Mouse (Mus musculus) liver, embryonic 14.5 days (tissue): ENCODE measurements around the gene Ccl1. TPM values are rescaled to one million over a fixed set of nuclear protein-coding genes. Genes with fewer than 3 reads are reported as not detected.

Experiments used
- ATAC-seq: fragments of 200-750 bp; cut with Nextera tagmentation; 2 replicates; pipeline ENCODE4 v1.8.0; 2017; ENCODE audit warnings: moderate number of reproducible peaks, mild to moderate bottlenecking, moderate library complexity; ENCODE audit not compliant: insufficient read depth
- DNase-seq, 3 experiments: peaks; one replicate each; pipeline ENCODE4 v3.0.0-alpha.2; 2012 to 2013; ENCODE audit warnings: low read depth in 3 of 3, low spot score in 3 of 3
- H3K27ac ChIP-seq: fragments of 300-500 bp; sonication (generic); 2 replicates; pipeline ENCODE4 v1.5.1; 2014; ENCODE audit warnings: moderate library complexity, mild to moderate bottlenecking, control low read depth, inconsistent platforms
- H3K27me3 ChIP-seq: fragments of 300-500 bp; sonication (generic); 2 replicates; pipeline ENCODE4 v1.6.1; 2014; ENCODE audit warnings: mild to moderate bottlenecking, low read length, moderate library complexity; ENCODE audit not compliant: control insufficient read depth, insufficient read depth
- H3K36me3 ChIP-seq: fragments of 300-500 bp; sonication (generic); replicated peaks from 2 replicates; pipeline ENCODE4 v1.6.1; 2014; ENCODE audit warnings: low read depth; ENCODE audit not compliant: control insufficient read depth, insufficient read depth
- H3K4me1 ChIP-seq, 2 experiments: fragments of 200-500 bp in 1 of 2; fragments of 300-500 bp in 1 of 2; sonication (generic) in 1 of 2; replicated peaks; 2 replicates each; pipeline ENCODE4 v1.6.1; 2012 to 2014; ENCODE audit warnings: antibody characterized with exemption in 1 of 2, inconsistent platforms in 1 of 2, low read length in 1 of 2; ENCODE audit not compliant: control insufficient read depth in 2 of 2, insufficient read depth in 2 of 2
- H3K4me2 ChIP-seq: fragments of 300-500 bp; sonication (generic); 2 replicates; pipeline ENCODE4 v1.6.1; 2014; ENCODE audit warnings: low read depth, mild to moderate bottlenecking, control low read depth, moderate library complexity
- H3K4me3 ChIP-seq, 2 experiments: fragments of 200-500 bp in 1 of 2; fragments of 300-500 bp in 1 of 2; sonication (generic) in 1 of 2; 2 replicates each; pipeline ENCODE4 v1.5.1; 2012 to 2014; ENCODE audit warnings: low read depth in 2 of 2, low read length in 2 of 2, mild to moderate bottlenecking in 2 of 2, control low read depth in 1 of 2, inconsistent platforms in 1 of 2, moderate library complexity in 1 of 2; ENCODE audit not compliant: insufficient read depth in 1 of 2
- H3K9ac ChIP-seq: fragments of 300-500 bp; sonication (generic); replicated peaks from 2 replicates; pipeline ENCODE4 v1.6.1; 2014; ENCODE audit warnings: mild to moderate bottlenecking, control low read depth, moderate library complexity
- H3K9me3 ChIP-seq: fragments of 300-500 bp; sonication (generic); 2 replicates; pipeline ENCODE4 v1.6.1; 2016; ENCODE audit warnings: low read length, mixed read lengths; ENCODE audit not compliant: control insufficient read depth
- CTCF ChIP-seq: IDR thresholded peaks from 2 replicates; pipeline ENCODE4 v1.5.1; 2016; ENCODE audit warnings: antibody characterized with exemption, low read depth, control low read depth
- EP300 ChIP-seq: IDR thresholded peaks from 2 replicates; pipeline ENCODE4 v1.6.1; 2016; ENCODE audit warnings: antibody characterized with exemption, low read depth
- WGBS: fragments of 180-500 bp; shearing (Covaris S2); extraction: QIAGEN DNeasy Blood & Tissue Kit; methylation state at CpG from one replicate; pipeline ENCODE4 v1.1.7; 2014; ENCODE audit not compliant: insufficient replicate concordance; 5-methylcytosine and 5-hydroxymethylcytosine counted together
- polyA plus RNA-seq, 2 experiments: library from polyadenylated mRNA; depleted of rRNA in 1 of 2; stranded (reverse) in 1 of 2; unstranded in 1 of 2; fragments of >200 nt; fragmentation: Nextera tagmentation in 1 of 2; extraction: Ambion mirVana in 1 of 2; gene quantifications; 2 replicates each; pipeline versions ENCODE4 v1.2.1 to v1.2.3; 2012 to 2014

Gene Ccl1
- polyA plus RNA-seq, 2 experiments = not detected

GRCm38 (mm10) chr11:82313153-82313552 lies 7.7 kb upstream of the Ccl1 start:
- H3K27ac ChIP-seq = no peak overlapping the region
- H3K9me3 ChIP-seq = no peaks in the 10 kb centered on the region
- no peak overlapping the region for H3K4me2 ChIP-seq
- DNase-seq (no peak), ATAC-seq (no peak)
- WGBS = 38% methylated on average over 7 of the region's 7 CpGs
- no peak for TF ChIP-seq CTCF
- no peak for TF ChIP-seq EP300
- H3K36me3 ChIP-seq = no peaks in the 10 kb centered on the region
- H3K4me3 ChIP-seq = no peak overlapping the region
- no peaks in the 10 kb centered on the region for H3K4me1 ChIP-seq
- H3K9ac ChIP-seq = no peak overlapping the region
- no peaks in the 10 kb centered on the region for H3K27me3 ChIP-seq

- no peaks in the 10 kb centered on the region for H3K36me3 ChIP-seq
- H3K9me3 ChIP-seq = no peaks in the 10 kb centered on the region
- no peak for DNase-seq
- no peak overlapping the region for H3K4me3 ChIP-seq
- TF ChIP-seq CTCF = no peak
- no peaks in the 10 kb centered on the region for H3K27me3 ChIP-seq
- no peaks in the 10 kb centered on the region for H3K4me1 ChIP-seq
- H3K27ac ChIP-seq = no peak overlapping the region
- no peak overlapping the region for H3K4me2 ChIP-seq
- ATAC-seq = no peak
- no peak overlapping the region for H3K9ac ChIP-seq
- 20% methylated on average over 12 of the region's 12 CpGs for WGBS
These were observed 5.0 kb upstream of the Ccl1 start for GRCm38 (mm10) chr11:82310336-82311045.

- DNase-seq (no peak), ATAC-seq (no peak)
- no peaks in the 10 kb centered on the region for H3K36me3 ChIP-seq
- H3K27me3 ChIP-seq = no peaks in the 10 kb centered on the region
- no peak overlapping the region for H3K9ac ChIP-seq
- H3K4me2 ChIP-seq = no peak overlapping the region
- WGBS = 62% methylated on average over 4 of the region's 4 CpGs
- TF ChIP-seq EP300 (no peak), CTCF (no peak)
- H3K9me3 ChIP-seq = no peaks in the 10 kb centered on the region
- no peaks in the 10 kb centered on the region for H3K4me1 ChIP-seq
- H3K4me3 ChIP-seq = no peak overlapping the region
- no peak overlapping the region for H3K27ac ChIP-seq
These were observed 7.6 kb downstream of the Ccl1 start for GRCm38 (mm10) chr11:82297895-82298294.

- H3K27ac ChIP-seq = no peak overlapping the region
- no peaks in the 10 kb centered on the region for H3K9me3 ChIP-seq
- H3K9ac ChIP-seq = no peak overlapping the region
- no peaks in the 10 kb centered on the region for H3K36me3 ChIP-seq
- no peak for DNase-seq
- H3K4me1 ChIP-seq = no peaks in the 10 kb centered on the region
- no peak overlapping the region for H3K4me3 ChIP-seq
- no peak for ATAC-seq
- no peak for TF ChIP-seq CTCF
- no peak for TF ChIP-seq EP300
- no peaks in the 10 kb centered on the region for H3K27me3 ChIP-seq
- no peak overlapping the region for H3K4me2 ChIP-seq
These were observed 14.6 kb downstream of the Ccl1 start for GRCm38 (mm10) chr11:82290841-82291240.

GRCm38 (mm10) chr11:82274149-82274812 lies 31.2 kb downstream of the Ccl1 start:
- ATAC-seq (no peak), DNase-seq (no peak)
- H3K4me1 ChIP-seq = no peaks in the 10 kb centered on the region
- H3K36me3 ChIP-seq = no peaks in the 10 kb centered on the region
- no peak overlapping the region for H3K27ac ChIP-seq
- H3K4me3 ChIP-seq = no peak overlapping the region
- no peaks in the 10 kb centered on the region for H3K27me3 ChIP-seq
- H3K9me3 ChIP-seq = no peaks in the 10 kb centered on the region
- TF ChIP-seq EP300 = no peak
- TF ChIP-seq CTCF = no peak
- 47% methylated on average over 8 of the region's 8 CpGs for WGBS
- no peak overlapping the region for H3K9ac ChIP-seq
- H3K4me2 ChIP-seq = no peak overlapping the region
